Mouse (Mus musculus) hindlimb bud, embryonic 11.5 days (tissue): ENCODE measurements around the gene Amdhd2.

Experiments
- DNase-seq: peaks from one replicate; pipeline ENCODE4 v3.0.0-alpha.2; 2012; ENCODE audit warnings: low read depth, low spot score; ENCODE audit errors: extremely low spot score

Amdhd2 gene

GRCm38 (mm10) chr17:24113031-24113430, 50.5 kb downstream of the Amdhd2 start:
- DNase-seq: no peak

GRCm38 (mm10) chr17:24111256-24111655, 52.3 kb downstream of the Amdhd2 start:
- DNase-seq: no peak

GRCm38 (mm10) chr17:24108896-24109295, 54.7 kb downstream of the Amdhd2 start:
- DNase-seq: no peak
